Mouse (Mus musculus): ENCODE measurements around the gene Wipi2.
A peak's percentile ranks its signal among the peaks of the same experiment; 100 is the strongest.

Wipi2 gene

GRCm38 (mm10) chr5:142627398-142627797 lies at the start of gene Wipi2:
Wipi2 (plus strand) TSS chr5:142627698.
- no peak for DNase-seq (ENCODE audit: low read depth, low spot score)

DNA sequence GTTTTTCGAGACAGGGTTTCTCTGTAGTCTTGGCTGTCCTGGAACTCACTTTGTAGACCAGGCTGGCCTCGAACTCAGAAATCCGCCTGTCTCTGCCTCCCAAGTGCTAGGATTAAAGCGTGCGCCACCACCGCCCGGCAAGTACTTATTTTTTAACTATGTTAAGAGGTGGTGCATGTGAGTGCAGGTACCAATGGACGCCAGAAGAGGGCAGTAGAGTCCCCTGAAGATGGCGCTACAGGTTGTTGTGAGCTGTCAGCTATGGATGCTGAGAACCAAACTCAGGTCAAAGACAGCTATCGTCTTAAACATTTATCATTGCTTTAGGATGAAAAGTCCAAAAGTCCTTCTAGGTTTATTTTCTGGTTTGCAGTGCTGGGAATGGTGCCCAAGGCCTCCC lies 49.3 kb upstream of the Wipi2 start:
- no peak for DNase-seq (ENCODE audit: low read depth, low spot score)

DNA sequence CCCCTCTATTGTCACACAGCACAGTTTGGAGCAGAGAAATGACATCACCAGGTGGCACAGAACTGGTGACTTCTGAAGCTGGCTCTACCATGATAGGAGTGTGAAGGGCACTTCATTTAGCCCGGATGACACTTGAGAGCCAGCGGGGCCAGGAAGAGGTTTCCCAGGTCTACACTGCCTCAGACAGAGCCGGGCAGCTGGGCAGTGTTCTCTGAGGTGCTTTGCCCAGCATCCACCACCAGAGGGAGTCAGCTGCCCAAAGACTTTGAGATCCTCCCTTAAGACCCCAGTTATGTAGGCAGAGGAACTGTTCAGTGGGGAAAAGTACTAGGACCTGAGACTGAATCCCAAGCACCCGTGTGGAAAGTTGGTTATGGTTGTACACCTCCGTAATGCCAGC lies 46.0 kb upstream of the Wipi2 start:
- DNase-seq (ENCODE audit: low read depth, low spot score) = peak; percentile 82

DNA sequence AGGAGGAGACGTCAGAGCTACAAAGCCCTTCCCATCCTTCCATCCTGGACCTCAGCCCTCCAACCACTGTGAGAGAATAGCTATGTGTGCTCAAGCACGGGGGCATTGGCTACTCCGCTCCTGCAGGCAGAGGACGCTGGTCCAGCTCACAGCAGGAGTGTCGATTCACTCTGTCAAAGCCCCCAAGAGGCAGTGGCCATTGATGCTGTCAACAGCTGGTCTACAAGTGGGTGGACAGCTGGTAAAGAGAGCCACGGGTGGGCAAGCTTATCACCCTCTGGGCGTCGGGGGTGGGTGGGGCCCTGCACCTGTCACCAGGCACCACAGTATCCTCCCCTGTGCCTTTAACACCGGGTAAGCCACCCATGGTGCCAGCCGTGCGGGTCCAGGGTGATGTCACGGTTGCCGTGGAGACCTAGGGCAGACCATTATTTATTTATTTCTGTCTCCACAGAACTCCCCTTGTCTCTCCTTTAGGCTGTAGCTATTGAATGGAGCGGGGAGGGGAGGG lies 43.8 kb upstream of the Wipi2 start:
- peak; percentile 47 for DNase-seq (ENCODE audit: low read depth, low spot score)

DNA sequence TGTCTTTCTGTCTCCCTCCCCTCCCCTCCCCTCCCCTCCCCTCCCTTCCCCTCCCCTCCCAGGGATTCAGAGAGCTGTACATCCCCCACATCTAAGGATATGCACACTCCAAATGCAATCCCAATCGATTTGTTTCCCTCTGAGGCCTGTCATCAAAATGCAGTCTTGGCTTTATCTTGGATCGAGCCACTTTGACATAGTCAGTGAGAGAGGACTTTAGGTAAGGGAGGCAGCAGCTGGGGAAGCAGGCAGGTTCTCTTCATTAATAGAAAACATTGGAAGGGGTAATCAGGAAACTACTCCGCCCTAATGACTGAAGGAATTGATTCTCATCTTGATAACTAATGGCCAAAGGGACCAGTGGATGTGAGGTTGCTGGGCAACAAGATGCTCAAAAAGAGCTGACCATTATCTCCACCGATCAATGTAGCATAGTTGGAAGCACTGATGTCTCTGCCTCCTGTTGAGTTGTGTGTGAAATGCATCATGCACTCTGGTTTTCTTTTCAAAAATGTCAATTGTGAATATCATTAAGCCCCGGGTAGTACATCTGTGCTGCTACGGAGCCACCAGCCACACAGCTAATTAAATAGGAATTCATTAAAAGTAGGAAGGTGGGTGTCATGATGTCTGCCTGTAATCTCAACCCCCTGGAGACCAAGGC lies 36.4 kb upstream of the Wipi2 start:
- no peak for DNase-seq (ENCODE audit: low read depth, low spot score)

DNA sequence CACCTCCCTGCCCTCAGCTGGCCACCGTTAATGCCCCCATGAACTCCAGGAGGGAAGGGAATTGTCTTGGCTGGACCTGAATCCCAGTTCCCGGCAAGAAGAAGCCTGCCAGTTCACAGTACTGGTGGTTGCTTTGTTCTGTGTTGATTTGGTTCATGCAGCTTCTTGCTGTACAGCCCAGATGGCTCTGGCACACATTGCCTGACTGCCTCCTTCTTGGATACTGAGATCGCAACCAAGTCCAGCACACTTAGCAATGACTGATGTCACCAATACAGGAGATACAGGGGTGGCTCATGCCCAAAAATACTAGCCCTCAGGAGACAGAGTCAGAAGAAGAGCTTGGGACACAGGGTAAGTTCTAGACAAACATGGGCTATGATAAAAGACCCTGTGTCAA lies 31.8 kb upstream of the Wipi2 start:
- no peak for DNase-seq (ENCODE audit: low read depth, low spot score)

DNA sequence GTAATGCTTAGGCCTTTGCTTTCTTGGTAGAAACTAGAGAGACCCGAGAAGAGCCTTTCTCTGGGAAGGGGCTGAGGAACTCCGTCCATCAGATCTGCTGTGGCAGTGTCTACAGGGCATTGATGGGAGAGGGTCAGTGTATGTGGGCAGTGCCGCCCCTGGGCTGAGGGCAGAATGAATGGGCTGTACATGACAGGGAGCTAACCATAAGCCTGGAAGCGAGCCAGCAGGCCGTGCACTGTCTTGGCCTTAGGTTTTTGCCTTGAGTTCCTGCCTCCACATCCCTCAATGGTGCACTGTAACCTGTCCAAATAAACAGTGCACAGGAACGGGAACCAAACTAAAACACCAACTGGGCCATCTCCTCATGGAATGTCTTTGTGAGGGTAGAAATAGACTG lies 30.8 kb upstream of the Wipi2 start:
- DNase-seq (ENCODE audit: low read depth, low spot score) = no peak

- DNase-seq (ENCODE audit: low read depth, low spot score) = no peak
Measured at GRCm38 (mm10) chr5:142597648-142598390, 29.7 kb upstream of the Wipi2 start.

DNA sequence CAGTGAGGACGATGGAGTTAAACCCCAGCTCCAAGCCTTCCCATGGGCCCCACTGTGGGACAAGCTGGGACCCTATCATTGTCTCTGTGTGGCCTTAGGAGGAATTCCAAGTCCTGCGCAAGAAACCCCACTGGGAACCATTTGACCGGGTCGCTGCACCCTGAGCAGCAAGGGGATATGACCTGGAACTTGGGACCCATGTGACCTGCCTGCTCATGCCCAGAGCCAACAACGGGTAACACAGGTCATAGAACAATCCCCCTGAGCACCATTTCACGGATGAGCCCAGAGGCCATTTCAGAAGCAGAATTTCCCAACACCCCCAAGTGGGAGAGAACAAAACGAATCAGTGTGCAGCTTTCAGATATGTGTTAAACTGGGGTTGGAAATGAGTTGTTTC lies 23.1 kb upstream of the Wipi2 start:
- no peak for DNase-seq (ENCODE audit: low read depth, low spot score)

- no peak for DNase-seq (ENCODE audit: low read depth, low spot score)
Measured at GRCm38 (mm10) chr5:142605288-142605687, 22.2 kb upstream of the Wipi2 start.

GRCm38 (mm10) chr5:142608259-142608988 lies 19.1 kb upstream of the Wipi2 start, which contains the start of gene Mmd2:
Mmd2 (minus strand) TSS chr5:142608800.
- DNase-seq (ENCODE audit: low read depth, low spot score) = no peak

- DNase-seq (ENCODE audit: low read depth, low spot score) = no peak
Measured at GRCm38 (mm10) chr5:142608989-142609325, 18.5 kb upstream of the Wipi2 start.

DNA sequence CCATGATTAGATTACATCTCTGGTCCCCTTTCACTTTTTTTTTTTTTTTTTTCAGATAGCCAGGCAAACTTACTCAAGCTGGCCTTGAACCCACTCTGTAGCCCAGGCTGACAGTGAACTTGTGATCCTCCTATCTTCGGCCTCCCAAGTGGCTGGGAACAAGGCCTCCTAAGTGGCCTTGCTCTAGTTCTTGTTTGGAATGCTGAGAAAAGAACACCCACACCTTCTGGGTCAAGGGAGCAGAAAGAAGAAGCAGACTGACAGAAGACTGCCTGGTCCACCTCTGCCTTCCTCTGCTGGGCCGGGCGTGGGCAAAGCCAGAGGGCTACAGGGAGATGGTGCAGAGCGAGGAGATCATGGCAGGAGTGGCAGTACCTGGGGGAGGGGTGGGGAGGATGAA lies 17.1 kb upstream of the Wipi2 start:
- DNase-seq (ENCODE audit: low read depth, low spot score) = no peak

- no peak for DNase-seq (ENCODE audit: low read depth, low spot score)
Measured at GRCm38 (mm10) chr5:142614513-142614912, 13.0 kb upstream of the Wipi2 start.

DNA sequence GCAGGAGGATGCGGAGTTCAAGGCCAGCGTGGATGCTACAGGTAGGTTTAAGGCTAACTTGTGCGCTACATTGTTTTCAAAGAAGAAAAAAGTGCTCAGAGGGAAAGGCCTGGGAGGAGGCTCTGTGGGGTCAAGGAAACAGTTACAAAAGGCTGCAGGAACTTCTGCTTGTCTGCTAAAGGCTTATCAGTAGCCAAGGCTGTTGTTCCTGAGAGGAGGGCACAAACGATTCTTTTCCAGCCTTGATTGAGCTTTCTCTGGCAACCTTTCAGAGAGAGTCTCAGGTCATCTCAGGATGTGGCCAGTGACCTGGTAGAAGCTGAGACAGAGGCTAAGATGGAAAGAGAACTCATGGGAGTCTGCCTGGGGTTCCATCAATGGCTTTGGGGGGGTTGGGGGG lies 11.9 kb upstream of the Wipi2 start:
- no peak for DNase-seq (ENCODE audit: low read depth, low spot score)

GRCm38 (mm10) chr5:142616326-142616725 lies 11.2 kb upstream of the Wipi2 start:
- DNase-seq (ENCODE audit: low read depth, low spot score) = no peak

GRCm38 (mm10) chr5:142619866-142620265 lies 7.6 kb upstream of the Wipi2 start:
- DNase-seq (ENCODE audit: low read depth, low spot score) = peak; percentile 55

- no peak for DNase-seq (ENCODE audit: low read depth, low spot score)
Measured at GRCm38 (mm10) chr5:142621421-142621820, 6.1 kb upstream of the Wipi2 start.

GRCm38 (mm10) chr5:142622134-142622533 lies 5.4 kb upstream of the Wipi2 start:
- no peak for DNase-seq (ENCODE audit: low read depth, low spot score)

- no peak for DNase-seq (ENCODE audit: low read depth, low spot score)
Measured at GRCm38 (mm10) chr5:142623080-142623479, 4.4 kb upstream of the Wipi2 start.

DNA sequence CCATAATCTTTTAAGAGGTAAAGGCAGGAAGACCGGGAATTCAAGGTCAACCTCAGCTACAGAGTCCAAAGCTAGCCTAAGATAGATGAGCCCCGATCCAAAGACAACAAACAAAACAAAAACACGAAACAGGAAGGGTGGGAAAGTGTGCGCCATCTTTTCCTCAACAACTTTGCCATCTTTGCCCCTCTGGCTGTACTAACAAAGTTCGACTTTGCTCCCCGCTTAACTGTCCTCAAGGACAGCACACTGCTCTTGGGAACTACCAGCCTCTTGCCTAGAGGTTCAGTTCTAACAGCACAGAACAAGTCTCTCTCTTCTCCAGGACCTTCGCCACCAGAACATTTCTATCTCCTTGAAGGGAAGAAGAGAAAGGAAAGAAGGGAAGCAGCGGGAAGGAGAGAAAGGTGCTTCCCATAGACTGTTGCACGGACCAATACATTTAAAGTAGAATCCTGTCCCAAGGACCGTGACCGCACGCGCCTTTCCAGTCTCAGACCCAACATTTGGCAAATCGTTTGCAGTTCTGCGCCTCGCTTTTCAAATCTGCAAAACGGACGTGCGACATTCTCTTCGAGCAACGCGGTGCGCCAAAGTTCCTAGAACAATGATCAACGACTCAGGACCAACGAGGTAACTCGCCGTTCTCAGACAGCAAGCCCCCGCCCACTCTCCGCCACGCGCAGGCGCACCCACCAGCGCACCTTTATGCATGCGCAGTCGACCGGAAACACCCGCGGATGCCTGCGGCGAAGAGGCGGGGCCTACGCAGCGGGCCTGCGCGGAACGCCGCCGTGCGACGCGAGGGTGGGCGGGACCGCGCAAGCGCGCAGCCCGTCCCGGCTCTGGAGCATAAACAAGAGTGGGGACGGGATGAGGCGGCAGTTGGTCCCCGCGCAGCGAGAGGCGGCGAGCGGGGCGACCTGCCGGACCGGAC lies 1.5 kb downstream of the Wipi2 start:
- DNase-seq (ENCODE audit: low read depth, low spot score) = peak; percentile 98

All from mesoderm, embryonic 11.5 days (tissue).